Mouse (Mus musculus) layer of hippocampus, postnatal 14 days (tissue): ENCODE data around the gene Smap2. TPM values are rescaled to one million over a fixed set of nuclear protein-coding genes. Genes with fewer than 3 reads are reported as not detected.
"Not testable (repeated sequence)": the region's sequence is repeated elsewhere in the genome, so short reads cannot be mapped to it uniquely, and the experiment has no call there.

Source experiments
- DNase-seq, 2 experiments: peaks; one replicate each; pipeline ENCODE4 v3.0.0; 2021 to 2022; ENCODE audit warnings: low spot score in 2 of 2, mixed read lengths in 1 of 2
- long read RNA-seq, 2 experiments: library from polyadenylated mRNA; stranded (forward); transcript quantifications; one replicate each; pipeline ENCODE4 v2.0.0; 2021
- total RNA-seq, 2 experiments: library from RNA; stranded (reverse); gene quantifications; 2 replicates each; pipeline ENCODE4 v1.2.3; 2021

The Smap2 gene
- total RNA-seq = 100 to 1,000 TPM; 138 to 140 TPM
- long read RNA-seq, experiment 1, transcript Smap2-201 (10 exons, 2,905 nt) = major isoform, 142 of 156 reads
- long read RNA-seq, experiment 1, partial matches to known transcripts = 11 of 156 reads
- long read RNA-seq, experiment 1, other reads (novel, unspliced or antisense) = 3 of 156 reads
- long read RNA-seq, experiment 2, transcript Smap2-201 (10 exons, 2,905 nt) = major isoform, 138 of 160 reads
- long read RNA-seq, experiment 2, partial matches to known transcripts = 14 of 160 reads
- long read RNA-seq, experiment 2, other reads (novel, unspliced or antisense) = 8 of 160 reads

- DNase-seq = peak; percentile 98 to 99
Observed at GRCm38 (mm10) chr4:121016928-121017657, at the start of gene Smap2. Smap2 (minus strand) TSS chr4:121017247.

GRCm38 (mm10) chr4:121065336-121065735 lies 48.3 kb upstream of the Smap2 start:
- DNase-seq = no peak

GRCm38 (mm10) chr4:121059218-121059617 lies 42.2 kb upstream of the Smap2 start:
- DNase-seq = not testable (repeated sequence)

- DNase-seq = peak; percentile 39 to 57
Observed at GRCm38 (mm10) chr4:121057032-121057431, 40.0 kb upstream of the Smap2 start.

GRCm38 (mm10) chr4:121056342-121056741 lies 39.3 kb upstream of the Smap2 start:
- no peak for DNase-seq

- DNase-seq = no peak
Observed at GRCm38 (mm10) chr4:121052454-121053323, 35.6 kb upstream of the Smap2 start.

GRCm38 (mm10) chr4:121051863-121052262 lies 34.8 kb upstream of the Smap2 start:
- DNase-seq = no peak

GRCm38 (mm10) chr4:121042946-121043345 lies 25.9 kb upstream of the Smap2 start:
- DNase-seq = no peak

GRCm38 (mm10) chr4:121042472-121042871 lies 25.4 kb upstream of the Smap2 start:
- no peak for DNase-seq

GRCm38 (mm10) chr4:121040897-121041671 lies 24.0 kb upstream of the Smap2 start:
- peak; percentile 72 to 76 for DNase-seq

- DNase-seq = no peak
Observed at GRCm38 (mm10) chr4:121040323-121040722, 23.3 kb upstream of the Smap2 start.

- DNase-seq = peak in 1 of 2 experiments; percentile 10
Observed at GRCm38 (mm10) chr4:121039331-121040115, 22.5 kb upstream of the Smap2 start, which contains the start of gene Col9a2. Col9a2 (plus strand) TSS chr4:121039385.

GRCm38 (mm10) chr4:121033006-121033405 lies 16.0 kb upstream of the Smap2 start:
- no peak for DNase-seq

GRCm38 (mm10) chr4:121031440-121031839 lies 14.4 kb upstream of the Smap2 start:
- DNase-seq = no peak

- DNase-seq = no peak
Observed at GRCm38 (mm10) chr4:121029632-121030031, 12.6 kb upstream of the Smap2 start.

- peak; percentile 55 to 69 for DNase-seq
Observed at GRCm38 (mm10) chr4:121028659-121029392, 11.8 kb upstream of the Smap2 start.

- DNase-seq = no peak
Observed at GRCm38 (mm10) chr4:121028146-121028545, 11.1 kb upstream of the Smap2 start.

GRCm38 (mm10) chr4:121025681-121026080 lies 8.6 kb upstream of the Smap2 start:
- no peak for DNase-seq

- DNase-seq = no peak
Observed at GRCm38 (mm10) chr4:121023941-121024340, 6.9 kb upstream of the Smap2 start.
